Mouse (Mus musculus) lung, postnatal 0 days (tissue): ENCODE results near the gene Spats1. TPM values are rescaled to one million over a fixed set of nuclear protein-coding genes. Genes with fewer than 3 reads are reported as not detected.

Experiments used
- ATAC-seq: fragments of 200-750 bp; cut with Nextera tagmentation; 2 replicates; pipeline ENCODE4 v1.8.0; 2017; ENCODE audit warnings: moderate library complexity
- DNase-seq: peaks from one replicate; pipeline ENCODE4 v3.0.0-alpha.2; 2016; ENCODE audit warnings: low spot score
- H3K27ac ChIP-seq: fragments of 300-500 bp; sonication (generic); 2 replicates; pipeline ENCODE4 v1.5.1; 2014; ENCODE audit warnings: antibody characterized with exemption, mild to moderate bottlenecking, low read length, mixed read lengths
- H3K27me3 ChIP-seq: fragments of 300-500 bp; sonication (generic); replicated peaks from 2 replicates; pipeline ENCODE4 v1.6.1; 2014; ENCODE audit warnings: low read length, mixed read lengths; ENCODE audit not compliant: insufficient read depth
- H3K36me3 ChIP-seq: fragments of 300-500 bp; sonication (generic); 2 replicates; pipeline ENCODE4 v1.6.1; 2014; ENCODE audit warnings: low read length, mixed read lengths; ENCODE audit not compliant: insufficient read depth
- H3K4me1 ChIP-seq: fragments of 300-500 bp; sonication (generic); 2 replicates; pipeline ENCODE4 v1.6.1; 2014; ENCODE audit warnings: antibody characterized with exemption, low read depth, low read length, mixed read lengths; ENCODE audit not compliant: insufficient read depth
- H3K4me2 ChIP-seq: fragments of 300-500 bp; sonication (generic); replicated peaks from 2 replicates; pipeline ENCODE4 v1.6.1; 2014; ENCODE audit warnings: low read depth, mild to moderate bottlenecking, low read length, moderate library complexity, mixed read lengths
- H3K4me3 ChIP-seq: fragments of 300-500 bp; sonication (generic); 2 replicates; pipeline ENCODE4 v1.5.1; 2014; ENCODE audit warnings: low read depth, low read length
- H3K9ac ChIP-seq: fragments of 300-500 bp; sonication (generic); replicated peaks from 2 replicates; pipeline ENCODE4 v1.6.1; 2014; ENCODE audit warnings: low read depth, mild to moderate bottlenecking
- H3K9me3 ChIP-seq: fragments of 300-500 bp; sonication (generic); 2 replicates; pipeline ENCODE4 v1.6.1; 2016; ENCODE audit warnings: low read length, mixed read lengths
- CTCF ChIP-seq: IDR thresholded peaks from 2 replicates; pipeline ENCODE4 v1.5.1; 2016; ENCODE audit warnings: antibody characterized with exemption, mild to moderate bottlenecking
- EP300 ChIP-seq: IDR thresholded peaks from 2 replicates; pipeline ENCODE4 v1.6.1; 2016; ENCODE audit warnings: antibody characterized with exemption, mild to moderate bottlenecking, control low read depth
- WGBS: fragments of 180-500 bp; shearing (Covaris S2); extraction: QIAGEN DNeasy Blood & Tissue Kit; methylation state at CpG from one replicate; pipeline ENCODE4 v1.1.7; 2014; 5-methylcytosine and 5-hydroxymethylcytosine counted together
- polyA plus RNA-seq: library from polyadenylated mRNA; unstranded; fragments of >200 nt; fragmentation: Nextera tagmentation; extraction: Ambion mirVana; gene quantifications from 2 replicates; pipeline ENCODE4 v1.2.1, GENCODE M21; 2015

The Spats1 gene
- polyA plus RNA-seq, 1 experiment from 2014 or later = 0.19 TPM

- Histone ChIP-seq H3K4me1 (no peaks in the 10 kb centered on the region), H3K4me2 (no peak overlapping the region), H3K4me3 (no peak overlapping the region), H3K27ac (no peak overlapping the region), H3K9me3 (no peaks in the 10 kb centered on the region), H3K36me3 (peaks cover 3% of the 10 kb centered on the region; the same call in 1 of the 2 replicates), H3K9ac (no peak overlapping the region), H3K27me3 (no peaks in the 10 kb centered on the region)
- WGBS = 74% methylated on average over 3 of the region's 3 CpGs
- ATAC-seq (no peak), DNase-seq (no peak)
- TF ChIP-seq CTCF = peak; percentile 40
- TF ChIP-seq EP300 = no peak
Observed at GRCm38 (mm10) chr17:45397541-45397940, 77.7 kb downstream of the Spats1 start.

- H3K4me1 ChIP-seq = no peaks in the 10 kb centered on the region
- ATAC-seq = no peak
- DNase-seq = peak; percentile 30
- no peaks in the 10 kb centered on the region for H3K9me3 ChIP-seq
- 54% methylated on average over 9 of the region's 9 CpGs for WGBS
- no peaks in the 10 kb centered on the region for H3K27me3 ChIP-seq
- peaks cover 22% of the 10 kb centered on the region; the same call in 1 of the 2 replicates for H3K36me3 ChIP-seq
- no peak overlapping the region for H3K4me2 ChIP-seq
- no peak overlapping the region for H3K27ac ChIP-seq
- H3K9ac ChIP-seq = no peak overlapping the region
- TF ChIP-seq CTCF (no peak), EP300 (no peak)
- no peak overlapping the region for H3K4me3 ChIP-seq
Observed at GRCm38 (mm10) chr17:45394612-45395011, 80.6 kb downstream of the Spats1 start.

- Histone ChIP-seq H3K27ac (no peak overlapping the region), H3K27me3 (no peaks in the 10 kb centered on the region), H3K4me3 (no peak overlapping the region), H3K9me3 (no peaks in the 10 kb centered on the region), H3K36me3 (peaks cover 24% of the 10 kb centered on the region; the same call in 1 of the 2 replicates), H3K9ac (no peak overlapping the region), H3K4me1 (no peaks in the 10 kb centered on the region), H3K4me2 (no peak overlapping the region)
- DNase-seq (no peak), ATAC-seq (no peak)
- 65% methylated on average over 3 of the region's 3 CpGs for WGBS
- TF ChIP-seq CTCF = no peak
- no peak for TF ChIP-seq EP300
Observed at GRCm38 (mm10) chr17:45393765-45394164, 81.5 kb downstream of the Spats1 start.

Other genes starting within 250 kb of the Spats1 start
- gene Cdc5l, start 41.7 kb downstream of the Spats1 start, polyA plus RNA-seq = 30.3 and 37.8 TPM in 2 replicates
- 5.9 and 6.0 TPM in 2 replicates for gene Aars2, start 31.4 kb upstream of the Spats1 start, polyA plus RNA-seq
- gene Tcte1, start 48.0 kb upstream of the Spats1 start, polyA plus RNA-seq = 2.7 and 2.8 TPM in 2 replicates
- 0.07 and 0.12 TPM in 2 replicates for gene Tmem151b, start 74.3 kb upstream of the Spats1 start, polyA plus RNA-seq
- gene Nfkbie, start 80.3 kb upstream of the Spats1 start, polyA plus RNA-seq = 2.4 and 5.0 TPM in 2 replicates
- gene Slc35b2, start 88.5 kb upstream of the Spats1 start, polyA plus RNA-seq = 84.8 and 85.1 TPM in 2 replicates
- gene Hsp90ab1, start 97.9 kb upstream of the Spats1 start, polyA plus RNA-seq = 607 and 696 TPM in 2 replicates
- 99.8 and 120 TPM in 2 replicates for gene Slc29a1, start 124.2 kb upstream of the Spats1 start, polyA plus RNA-seq
- not detected in 2 replicates for gene Mymx, start 126.7 kb upstream of the Spats1 start, polyA plus RNA-seq
- 0.08 TPM in 1 of 2 replicates, not detected in the other for gene Capn11, start 183.9 kb upstream of the Spats1 start, polyA plus RNA-seq
- 224 and 234 TPM in 2 replicates for gene Mrpl14, start 210.9 kb upstream of the Spats1 start, polyA plus RNA-seq
- gene Tmem63b, start 211.5 kb upstream of the Spats1 start, polyA plus RNA-seq = 78.5 and 88.2 TPM in 2 replicates